Mouse (Mus musculus) embryonic facial prominence, embryonic 14.5 days (tissue): ENCODE measurements around the gene Pck2. TPM values are rescaled to one million over a fixed set of nuclear protein-coding genes. Genes with fewer than 3 reads are reported as not detected.

ENCODE experiments used
- ATAC-seq: fragments of 200-750 bp; cut with Nextera tagmentation; 2 replicates; pipeline ENCODE4 v1.8.0; 2017; ENCODE audit warnings: low read depth, moderate number of reproducible peaks, moderate TSS enrichment
- DNase-seq: peaks from one replicate; pipeline ENCODE4 v3.0.0-alpha.2; 2015; ENCODE audit warnings: low spot score
- H3K27ac ChIP-seq: fragments of 300-500 bp; sonication (generic); replicated peaks from 2 replicates; pipeline ENCODE4 v1.5.1; 2014; ENCODE audit warnings: low read depth, mild to moderate bottlenecking, low read length, moderate library complexity
- H3K27me3 ChIP-seq: fragments of 300-500 bp; sonication (generic); replicated peaks from 2 replicates; pipeline ENCODE4 v1.6.1; 2014; ENCODE audit warnings: low read length; ENCODE audit not compliant: control insufficient read depth, insufficient read depth
- H3K36me3 ChIP-seq: fragments of 300-500 bp; sonication (generic); 2 replicates; pipeline ENCODE4 v1.6.1; 2014; ENCODE audit warnings: low read length, mixed read lengths; ENCODE audit not compliant: control insufficient read depth, insufficient read depth
- H3K4me1 ChIP-seq: fragments of 300-500 bp; sonication (generic); 2 replicates; pipeline ENCODE4 v1.6.1; 2014; ENCODE audit warnings: antibody characterized with exemption, low read length; ENCODE audit not compliant: control insufficient read depth, insufficient read depth
- H3K4me2 ChIP-seq: fragments of 300-500 bp; sonication (generic); 2 replicates; pipeline ENCODE4 v1.6.1; 2014; ENCODE audit warnings: low read depth, mild to moderate bottlenecking, low read length, moderate library complexity, mixed read lengths
- H3K4me3 ChIP-seq: fragments of 300-500 bp; sonication (generic); 2 replicates; pipeline ENCODE4 v1.5.1; 2014; ENCODE audit warnings: low read depth, mild to moderate bottlenecking, low read length
- H3K9ac ChIP-seq: fragments of 300-500 bp; sonication (generic); 2 replicates; pipeline ENCODE4 v1.6.1; 2014; ENCODE audit warnings: low read depth, mild to moderate bottlenecking, low read length, moderate library complexity, mixed read lengths
- H3K9me3 ChIP-seq: fragments of 300-500 bp; sonication (generic); 2 replicates; pipeline ENCODE4 v1.6.1; 2016; ENCODE audit warnings: low read length; ENCODE audit not compliant: control insufficient read depth
- WGBS: fragments of 180-500 bp; shearing (Covaris S2); extraction: QIAGEN DNeasy Blood & Tissue Kit; methylation state at CpG from one replicate; pipeline ENCODE4 v1.1.7; 2014; 5-methylcytosine and 5-hydroxymethylcytosine counted together
- polyA plus RNA-seq: library from polyadenylated mRNA; unstranded; fragments of >200 nt; fragmentation: Nextera tagmentation; extraction: Ambion mirVana; gene quantifications from 2 replicates; pipeline ENCODE4 v1.2.1, GENCODE M21; 2014

The Pck2 gene
- polyA plus RNA-seq, 1 experiment from 2014 or later = 28.1 TPM

GRCm38 (mm10) chr14:55520451-55521361, 19.4 kb upstream of the Pck2 start:
- peak; percentile 69 for ATAC-seq
- DNase-seq = peak; percentile 37
- Histone ChIP-seq H3K9me3 (no peaks in the 10 kb centered on the region), H3K36me3 (no peaks in the 10 kb centered on the region), H3K4me3 (peak overlapping the region; percentile 48), H3K27ac (no peak overlapping the region), H3K27me3 (peaks cover 34% of the 10 kb centered on the region), H3K9ac (peak overlapping the region; percentile 57), H3K4me1 (0 out of 2 replicates have a peak, but pooled peaks cover 2% of the 10 kb centered on the region), H3K4me2 (peak overlapping the region; percentile 95)
- WGBS = 2% methylated on average over 33 of the region's 61 CpGs

GRCm38 (mm10) chr14:55524062-55524461, 16.0 kb upstream of the Pck2 start:
- Histone ChIP-seq H3K4me2 (no peak overlapping the region), H3K4me3 (no peak overlapping the region), H3K9me3 (no peaks in the 10 kb centered on the region), H3K27ac (no peak overlapping the region), H3K4me1 (0 out of 2 replicates have a peak, but pooled peaks cover 2% of the 10 kb centered on the region), H3K27me3 (peaks cover 33% of the 10 kb centered on the region), H3K36me3 (no peaks in the 10 kb centered on the region), H3K9ac (no peak overlapping the region)
- ATAC-seq = no peak
- no peak for DNase-seq
- 61% methylated on average over 4 of the region's 4 CpGs for WGBS

- WGBS = 32% methylated on average over 8 of the region's 8 CpGs
- Histone ChIP-seq H3K36me3 (no peaks in the 10 kb centered on the region), H3K27me3 (peaks cover 29% of the 10 kb centered on the region), H3K9me3 (no peaks in the 10 kb centered on the region), H3K27ac (no peak within 1 kb of the TSS), H3K4me3 (no peak within 1 kb of the TSS), H3K9ac (no peak within 1 kb of the TSS), H3K4me1 (0 out of 2 replicates have a peak, but pooled peaks cover 2% of the 10 kb centered on the region), H3K4me2 (no peak within 1 kb of the TSS)
- ATAC-seq (no peak), DNase-seq (no peak)
Observed at GRCm38 (mm10) chr14:55524785-55525184, 15.3 kb upstream of the Pck2 start, which contains the start of gene Nrl. Gene Nrl, minus strand, starts transcription at chr14:55524981.

GRCm38 (mm10) chr14:55526674-55527073, 13.4 kb upstream of the Pck2 start:
- H3K4me2 ChIP-seq = no peak overlapping the region
- H3K36me3 ChIP-seq = no peaks in the 10 kb centered on the region
- no peaks in the 10 kb centered on the region for H3K4me1 ChIP-seq
- no peak overlapping the region for H3K9ac ChIP-seq
- ATAC-seq (no peak), DNase-seq (no peak)
- no peaks in the 10 kb centered on the region for H3K9me3 ChIP-seq
- H3K4me3 ChIP-seq = no peak overlapping the region
- H3K27me3 ChIP-seq = peaks cover 16% of the 10 kb centered on the region; the same call in 1 of the 2 replicates
- no peak overlapping the region for H3K27ac ChIP-seq
- 83% methylated on average over 2 of the region's 2 CpGs for WGBS

GRCm38 (mm10) chr14:55527940-55528339, 12.1 kb upstream of the Pck2 start:
- H3K4me2 ChIP-seq = no peak overlapping the region
- H3K27me3 ChIP-seq = peaks cover 8% of the 10 kb centered on the region; the same call in 1 of the 2 replicates
- no peak overlapping the region for H3K9ac ChIP-seq
- no peak overlapping the region for H3K27ac ChIP-seq
- H3K9me3 ChIP-seq = no peaks in the 10 kb centered on the region
- H3K4me1 ChIP-seq = no peaks in the 10 kb centered on the region
- no peak overlapping the region for H3K4me3 ChIP-seq
- DNase-seq (peak; percentile 28), ATAC-seq (no peak)
- no peaks in the 10 kb centered on the region for H3K36me3 ChIP-seq
- WGBS = 19% methylated on average over 3 of the region's 3 CpGs

- Histone ChIP-seq H3K27me3 (0 out of 2 replicates have a peak, but pooled peaks cover 3% of the 10 kb centered on the region), H3K9ac (no peak overlapping the region), H3K27ac (no peak overlapping the region), H3K4me1 (peaks cover 3% of the 10 kb centered on the region), H3K9me3 (no peaks in the 10 kb centered on the region), H3K4me2 (no peak overlapping the region), H3K36me3 (no peaks in the 10 kb centered on the region), H3K4me3 (no peak overlapping the region)
- 52% methylated on average over 6 of the region's 6 CpGs for WGBS
- no peak for ATAC-seq
- DNase-seq = peak; percentile 11
Observed at GRCm38 (mm10) chr14:55536116-55536745, 3.8 kb upstream of the Pck2 start.

- DNase-seq = peak; percentile 77
- Histone ChIP-seq H3K4me1 (peaks cover 6% of the 10 kb centered on the region), H3K27me3 (0 out of 2 replicates have a peak, but pooled peaks cover 3% of the 10 kb centered on the region), H3K36me3 (peaks cover 28% of the 10 kb centered on the region; the same call in 1 of the 2 replicates), H3K27ac (peak overlapping the region; percentile 83), H3K4me2 (peak overlapping the region; percentile 54), H3K9me3 (no peaks in the 10 kb centered on the region), H3K9ac (peak overlapping the region; percentile 73), H3K4me3 (peak overlapping the region; percentile 54)
- ATAC-seq = peak; percentile 44
- 5% methylated on average over 10 of the region's 10 CpGs for WGBS
Observed at GRCm38 (mm10) chr14:55540787-55541321, 788 bp downstream of the Pck2 start.

GRCm38 (mm10) chr14:55542268-55542667, 2.2 kb downstream of the Pck2 start:
- 97% methylated on average over 12 of the region's 12 CpGs for WGBS

More at GRCm38 (mm10) chr14:55542268-55542667, 2.2 kb downstream of the Pck2 start:
- H3K27ac ChIP-seq = no peak overlapping the region
- DNase-seq (no peak), ATAC-seq (no peak)
- no peak overlapping the region for H3K4me3 ChIP-seq
- no peaks in the 10 kb centered on the region for H3K9me3 ChIP-seq
- H3K4me1 ChIP-seq = peaks cover 6% of the 10 kb centered on the region
- no peaks in the 10 kb centered on the region for H3K27me3 ChIP-seq
- no peak overlapping the region for H3K4me2 ChIP-seq
- H3K36me3 ChIP-seq = peaks cover 41% of the 10 kb centered on the region
- H3K9ac ChIP-seq = no peak overlapping the region
